Mouse (Mus musculus) liver, adult 2 months (tissue): ENCODE data around the gene Psmb9. TPM values are rescaled to one million over a fixed set of nuclear protein-coding genes. Genes with fewer than 3 reads are reported as not detected.
"Not testable (repeated sequence)": the region's sequence is repeated elsewhere in the genome, so short reads cannot be mapped to it uniquely, and the experiment has no call there.

Experiments
- DNase-seq: peaks from one replicate; pipeline ENCODE4 v3.0.0-alpha.2; 2011; ENCODE audit warnings: low read depth, low spot score; ENCODE audit errors: extremely low read depth
- H3K27ac ChIP-seq: fragments of 200-500 bp; replicated peaks from 2 replicates; pipeline ENCODE4 v1.5.1; 2012; ENCODE audit warnings: low read depth, mild to moderate bottlenecking, control low read depth, inconsistent platforms, low read length; ENCODE audit not compliant: insufficient read depth
- H3K27me3 ChIP-seq: fragments of 200-500 bp; 2 replicates; pipeline ENCODE4 v1.6.1; 2012; ENCODE audit warnings: mild to moderate bottlenecking, moderate library complexity, low read length, inconsistent platforms; ENCODE audit not compliant: control insufficient read depth, insufficient read depth
- H3K36me3 ChIP-seq: fragments of 200-500 bp; 2 replicates; pipeline ENCODE4 v1.6.1; 2012; ENCODE audit warnings: low read length, inconsistent platforms; ENCODE audit not compliant: control insufficient read depth, insufficient read depth
- H3K4me1 ChIP-seq: fragments of 200-500 bp; 2 replicates; pipeline ENCODE4 v1.6.1; 2011; ENCODE audit warnings: low read length; ENCODE audit not compliant: control insufficient read depth, insufficient read depth
- H3K4me3 ChIP-seq: fragments of 200-500 bp; 2 replicates; pipeline ENCODE4 v1.5.1; 2011; ENCODE audit warnings: low read depth, mild to moderate bottlenecking, control low read depth, low read length, moderate library complexity; ENCODE audit not compliant: insufficient read depth
- H3K79me2 ChIP-seq: fragments of 200-500 bp; 2 replicates; pipeline ENCODE4 v1.6.1; 2012; ENCODE audit warnings: inconsistent platforms, mild to moderate bottlenecking, low read length, moderate library complexity; ENCODE audit not compliant: control insufficient read depth, insufficient read depth
- H3K9ac ChIP-seq: fragments of 200-500 bp; 2 replicates; pipeline ENCODE4 v1.6.1; 2012; ENCODE audit warnings: low read depth, mild to moderate bottlenecking, control low read depth, inconsistent platforms, low read length
- CTCF ChIP-seq: fragments of 200-500 bp; IDR thresholded peaks from 2 replicates; pipeline ENCODE4 v1.5.1; 2011; ENCODE audit warnings: low read depth, low read length, control low read depth
- POLR2A ChIP-seq: fragments of 200-500 bp; IDR thresholded peaks from 2 replicates; pipeline ENCODE4 v1.6.1; 2011; ENCODE audit warnings: low read length, control low read depth; ENCODE audit not compliant: insufficient read depth; ENCODE audit errors: extremely low read depth
- WGBS: fragments of 180-500 bp; shearing (Covaris S2); methylation state at CpG from one replicate; pipeline ENCODE4 v1.1.7; 2018; 5-methylcytosine and 5-hydroxymethylcytosine counted together
- polyA plus RNA-seq: library from polyadenylated mRNA; depleted of rRNA; stranded (reverse); fragments of >200 nt; gene quantifications from 2 replicates; pipeline ENCODE4 v1.2.3, GENCODE M21; 2012
- total RNA-seq: library from RNA; depleted of rRNA; stranded (reverse); fragments of >200 nt; gene quantifications from 2 replicates; pipeline ENCODE4 v1.2.3, GENCODE M21; 2014

The Psmb9 gene
- total and polyA plus RNA-seq, 2 experiments, result 38.0 to 38.1 TPM

DNA sequence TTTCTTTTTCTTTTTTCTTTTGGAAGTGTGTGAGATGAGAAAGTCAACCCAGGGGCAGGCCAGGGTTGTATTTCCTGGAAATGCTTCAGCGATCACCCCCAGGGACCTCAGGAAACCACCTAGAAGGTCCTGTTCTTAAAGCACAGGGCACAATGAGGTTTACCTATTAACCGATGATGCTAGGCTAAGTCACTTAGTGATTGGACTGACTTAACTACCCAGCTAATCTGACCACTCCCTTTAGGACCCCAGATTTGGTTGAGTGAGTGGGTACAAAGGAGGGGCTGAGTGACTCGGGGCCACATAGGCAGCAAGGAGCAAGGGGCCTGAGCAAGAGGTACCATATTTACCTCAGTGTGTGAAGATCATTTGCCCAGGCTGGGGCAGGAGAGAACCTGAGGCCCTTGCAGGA lies 42.6 kb downstream of the Psmb9 start:
- H3K27ac ChIP-seq, result no peak overlapping the region
- H3K79me2 ChIP-seq, result no peaks in the 10 kb centered on the region
- TF ChIP-seq POLR2A (no peak), CTCF (no peak)
- WGBS, result 76% methylated on average over 3 of the region's 3 CpGs
- no peaks in the 10 kb centered on the region for H3K4me1 ChIP-seq
- no peaks in the 10 kb centered on the region for H3K36me3 ChIP-seq
- no peak overlapping the region for H3K9ac ChIP-seq
- no peak overlapping the region; the same call in 1 of the 2 replicates for H3K4me3 ChIP-seq
- H3K27me3 ChIP-seq, result peaks cover 6% of the 10 kb centered on the region; the same call in 1 of the 2 replicates
- no peak for DNase-seq

DNA sequence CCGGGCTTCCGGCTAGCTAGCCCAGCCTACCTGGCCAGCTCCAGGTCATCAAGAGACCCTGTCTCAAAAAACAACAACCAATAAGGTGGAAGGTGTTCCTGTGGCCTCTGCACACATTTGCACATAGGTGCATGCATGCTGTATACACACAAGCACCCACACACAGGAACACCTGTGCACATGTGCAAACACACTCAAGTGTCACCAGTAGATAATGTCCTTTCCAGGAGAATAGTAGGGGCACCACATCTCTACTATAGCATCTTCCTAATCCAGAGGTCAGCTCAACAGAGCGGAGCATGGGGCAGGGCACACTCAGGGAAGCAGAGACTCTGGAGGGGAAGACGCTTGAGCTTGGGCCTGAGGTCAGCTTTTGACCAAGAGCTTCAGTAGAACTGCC lies 43.3 kb downstream of the Psmb9 start:
- H3K27ac ChIP-seq, H3K4me3 ChIP-seq: not testable (repeated sequence)

DNA sequence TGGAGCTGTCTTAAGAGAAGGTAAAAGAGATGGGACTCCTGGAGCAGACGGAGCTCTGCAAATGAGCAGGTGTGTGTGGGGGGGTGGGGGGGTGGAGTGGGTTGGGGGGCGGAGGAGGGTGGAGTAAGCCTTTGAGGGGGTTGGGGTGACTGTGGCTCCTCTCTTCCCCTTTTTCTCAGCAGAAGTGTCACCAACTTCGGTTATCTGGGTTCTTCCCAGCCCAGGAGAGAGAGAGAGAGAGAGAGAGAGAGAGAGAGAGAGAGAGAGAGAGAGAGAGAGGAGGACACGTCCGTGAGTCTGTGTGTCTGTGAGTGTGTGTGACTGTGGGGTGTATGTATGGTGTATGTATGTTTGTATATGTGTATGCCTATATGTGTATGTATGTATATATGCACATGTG lies 44.1 kb downstream of the Psmb9 start:
- H3K4me1 ChIP-seq, result no peaks in the 10 kb centered on the region
- DNase-seq, result no peak
- WGBS, result 66% methylated on average over 5 of the region's 5 CpGs
- H3K36me3 ChIP-seq, result no peaks in the 10 kb centered on the region
- H3K79me2 ChIP-seq, result no peaks in the 10 kb centered on the region
- TF ChIP-seq POLR2A, result no peak
- TF ChIP-seq CTCF, result no peak
- H3K9ac ChIP-seq, result no peak overlapping the region
- H3K4me3 ChIP-seq, result no peak overlapping the region
- H3K27ac ChIP-seq, result no peak overlapping the region
- H3K27me3 ChIP-seq, result peaks cover 7% of the 10 kb centered on the region; the same call in 1 of the 2 replicates

More for the DNA sequence above, 43.3 kb downstream of the Psmb9 start:
- H3K27me3 ChIP-seq, DNase-seq, H3K4me1 ChIP-seq, H3K36me3 ChIP-seq, H3K9ac ChIP-seq, H3K79me2 ChIP-seq: not testable (repeated sequence)
- 93% methylated on average over 4 of the region's 4 CpGs for WGBS

DNA sequence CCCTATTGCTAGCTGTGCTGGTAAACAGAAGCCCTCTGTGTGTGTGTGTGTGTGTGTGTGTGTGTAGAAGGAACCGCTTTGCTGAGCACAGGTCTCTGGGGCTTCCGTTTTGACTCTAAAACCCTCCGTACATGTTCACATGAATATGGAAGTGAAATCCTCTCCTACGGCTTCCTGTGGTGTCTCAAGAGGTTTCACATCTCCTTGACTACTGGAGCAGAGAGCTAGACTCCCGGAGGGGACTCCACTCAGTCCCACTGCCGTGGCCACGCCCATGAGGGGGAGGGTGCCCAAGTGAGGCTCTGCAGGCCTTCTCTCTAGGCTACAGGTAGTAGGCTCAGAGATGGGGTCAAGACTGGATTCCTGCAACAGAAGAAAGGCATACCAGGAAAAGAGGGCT lies 44.5 kb downstream of the Psmb9 start, which contains the start of gene H2-DMb2:
H2-DMb2 (plus strand) TSS at position 275 of the 400 bp plus-strand sequence.
- Histone ChIP-seq H3K79me2 (no peaks in the 10 kb centered on the region), H3K27ac (peak within 1 kb of the TSS; percentile 31; the same call in 1 of the 2 replicates), H3K36me3 (no peaks in the 10 kb centered on the region), H3K9ac (no peak within 1 kb of the TSS), H3K27me3 (peaks cover 10% of the 10 kb centered on the region; the same call in 1 of the 2 replicates), H3K4me3 (no peak within 1 kb of the TSS), H3K4me1 (no peaks in the 10 kb centered on the region)
- TF ChIP-seq CTCF, result no peak
- no peak for TF ChIP-seq POLR2A
- DNase-seq, result peak; percentile 56
- WGBS, result 49% methylated on average over 7 of the region's 7 CpGs

DNA sequence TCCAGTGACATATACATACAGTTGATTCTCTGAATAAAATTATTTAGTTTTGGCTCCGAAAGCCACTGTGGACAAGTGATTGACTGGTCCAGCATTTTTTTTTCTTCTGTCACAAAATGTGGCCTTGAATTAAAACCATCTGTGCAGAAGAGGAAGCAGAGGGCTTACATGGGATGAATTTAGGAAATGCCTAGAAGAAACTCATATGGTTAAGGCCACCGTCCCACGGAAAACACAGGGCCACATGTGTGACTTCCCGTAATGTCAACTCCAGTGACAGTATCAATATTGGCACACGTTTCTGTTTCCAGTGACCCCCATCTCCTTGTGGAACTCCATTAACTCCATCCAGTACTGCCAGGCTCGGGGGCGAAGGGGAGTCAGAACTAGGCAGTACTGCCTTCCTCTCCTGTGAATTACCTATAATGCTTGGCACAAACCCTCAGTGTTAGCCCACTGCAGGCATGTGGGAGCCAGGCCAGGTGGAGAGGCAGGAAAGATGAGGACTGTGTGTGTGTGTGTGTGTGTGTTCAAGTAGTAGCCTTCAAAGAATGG lies 45.0 kb downstream of the Psmb9 start:
- TF ChIP-seq CTCF (no peak), POLR2A (no peak)
- WGBS, result 69% methylated on average over 7 of the region's 7 CpGs
- no peak overlapping the region for H3K9ac ChIP-seq
- DNase-seq, result no peak
- no peaks in the 10 kb centered on the region for H3K36me3 ChIP-seq
- peaks cover 7% of the 10 kb centered on the region; the same call in 1 of the 2 replicates for H3K27me3 ChIP-seq
- H3K27ac ChIP-seq, result peak overlapping the region; percentile 31; the same call in 1 of the 2 replicates
- H3K4me1 ChIP-seq, result no peaks in the 10 kb centered on the region
- H3K4me3 ChIP-seq, result no peak overlapping the region
- no peaks in the 10 kb centered on the region for H3K79me2 ChIP-seq

DNA sequence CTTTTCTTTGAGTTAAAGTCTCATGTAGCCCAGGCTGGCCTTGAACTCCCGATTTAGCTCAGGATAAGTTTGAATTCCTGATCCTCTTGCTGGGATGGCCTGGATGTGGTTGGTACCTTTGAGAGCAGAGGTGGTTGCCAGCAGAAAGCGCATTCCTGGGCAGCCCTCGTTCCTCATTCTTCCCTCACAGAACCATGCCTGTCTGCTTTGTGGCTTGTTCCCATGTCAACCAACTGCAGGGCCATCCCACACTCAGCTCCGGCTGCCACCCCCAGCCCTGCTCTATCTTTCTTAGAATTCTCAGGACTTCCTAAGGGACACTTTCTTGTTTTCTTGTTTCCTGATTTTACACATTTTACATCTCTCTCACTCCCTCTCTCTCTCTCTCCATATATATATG lies 46.1 kb downstream of the Psmb9 start:
- H3K79me2 ChIP-seq, result no peaks in the 10 kb centered on the region
- 69% methylated on average over 4 of the region's 4 CpGs for WGBS
- H3K27me3 ChIP-seq, result peaks cover 7% of the 10 kb centered on the region; the same call in 1 of the 2 replicates
- H3K4me3 ChIP-seq, result no peak overlapping the region
- no peak overlapping the region for H3K27ac ChIP-seq
- H3K4me1 ChIP-seq, result no peaks in the 10 kb centered on the region
- H3K36me3 ChIP-seq, result no peaks in the 10 kb centered on the region
- DNase-seq, result no peak
- no peak overlapping the region for H3K9ac ChIP-seq
- TF ChIP-seq CTCF (no peak), POLR2A (no peak)
